Mouse (Mus musculus) CH12.LX (cell line): ENCODE measurements around the gene D230025D16Rik. TPM values are rescaled to one million over a fixed set of nuclear protein-coding genes. Genes with fewer than 3 reads are reported as not detected.

Source experiments
- DNase-seq: peaks from one replicate; pipeline ENCODE4 v3.0.0-alpha.2; 2013; ENCODE audit errors: extremely low read depth
- H3K27ac ChIP-seq: 2 replicates; pipeline ENCODE4 v1.5.1; 2012; ENCODE audit warnings: low read depth, mild to moderate bottlenecking, control low read depth, moderate library complexity; ENCODE audit not compliant: insufficient read depth
- H3K27me3 ChIP-seq: replicated peaks from 2 replicates; pipeline ENCODE3; 2012; ENCODE audit warnings: inconsistent platforms
- H3K36me3 ChIP-seq, 2 experiments: replicated peaks in 1 of 2; 2 replicates each; pipeline versions ENCODE3 to v1.6.1; 2012; ENCODE audit warnings: inconsistent platforms in 1 of 2, low read length in 1 of 2, mild to moderate bottlenecking in 1 of 2, mixed read lengths in 1 of 2, moderate library complexity in 1 of 2; ENCODE audit not compliant: control insufficient read depth in 1 of 2, insufficient read depth in 1 of 2
- H3K4me1 ChIP-seq, 2 experiments: 2 replicates each; pipeline ENCODE4 v1.6.1; 2012; ENCODE audit warnings: inconsistent platforms in 1 of 2, moderate library complexity in 1 of 2; ENCODE audit not compliant: insufficient read depth in 2 of 2, control insufficient read depth in 1 of 2
- H3K4me2 ChIP-seq: 2 replicates; pipeline ENCODE4 v1.6.1; 2012; ENCODE audit warnings: low read depth, mild to moderate bottlenecking, control low read depth; ENCODE audit not compliant: poor library complexity, insufficient read depth, severe bottlenecking
- H3K4me3 ChIP-seq, 3 experiments: fragments of 150-350 bp in 1 of 3; sonication (generic) in 1 of 3; replicated peaks in 1 of 3; 2 replicates each; pipeline versions ENCODE3 to v1.5.1; 2011 to 2012; ENCODE audit warnings: low read depth in 2 of 3, low read length in 2 of 3, mild to moderate bottlenecking in 2 of 3, moderate library complexity in 2 of 3, control low read depth in 1 of 3, improper control_type of control experiment in 1 of 3, inconsistent platforms in 1 of 3, mixed read lengths in 1 of 3; ENCODE audit not compliant: poor library complexity in 1 of 3
- H3K79me2 ChIP-seq: replicated peaks from 2 replicates; pipeline ENCODE4 v1.6.1; 2012; ENCODE audit warnings: mild to moderate bottlenecking, moderate library complexity; ENCODE audit not compliant: control insufficient read depth, poor library complexity, insufficient read depth, severe bottlenecking; ENCODE audit errors: extremely low read depth
- H3K9ac ChIP-seq: 2 replicates; pipeline ENCODE4 v1.6.1; 2012; ENCODE audit warnings: low read depth, mild to moderate bottlenecking, control low read depth, moderate library complexity; ENCODE audit not compliant: insufficient read depth
- H3K9me3 ChIP-seq: replicated peaks from 2 replicates; pipeline ENCODE3; 2012; ENCODE audit warnings: low read length, inconsistent platforms, mixed read lengths
- BHLHE40 ChIP-seq: IDR thresholded peaks from 2 replicates; pipeline ENCODE4 v1.6.1; 2011; ENCODE audit warnings: mild to moderate bottlenecking, low read depth, low read length, improper control_type of control experiment
- CHD1 ChIP-seq: IDR thresholded peaks from 2 replicates; pipeline ENCODE4 v1.6.1; 2012; ENCODE audit warnings: low read depth, low read length, improper control_type of control experiment, inconsistent platforms
- CHD2 ChIP-seq: IDR thresholded peaks from 2 replicates; pipeline ENCODE4 v1.6.1; 2011; ENCODE audit warnings: low read length, improper control_type of control experiment
- CTCF ChIP-seq, 2 experiments: IDR thresholded peaks in 1 of 2; conservative IDR thresholded peaks in 1 of 2; 2 replicates each; pipeline ENCODE4 v1.5.1; 2011 to 2012; ENCODE audit warnings: low read depth in 2 of 2, low read length in 2 of 2, improper control_type of control experiment in 1 of 2, inconsistent platforms in 1 of 2, mild to moderate bottlenecking in 1 of 2, moderate library complexity in 1 of 2
- E2F4 ChIP-seq: IDR thresholded peaks from 2 replicates; pipeline ENCODE4 v1.6.1; 2011; ENCODE audit warnings: low read depth, low read length, improper control_type of control experiment; ENCODE audit not compliant: insufficient replicate concordance
- ELF1 ChIP-seq: IDR thresholded peaks from 2 replicates; pipeline ENCODE4 v1.6.1; 2014; ENCODE audit warnings: low read depth, mild to moderate bottlenecking, inconsistent platforms, low read length, improper control_type of control experiment
- EP300 ChIP-seq: IDR thresholded peaks from 2 replicates; pipeline ENCODE4 v1.6.1; 2011; ENCODE audit warnings: low read length, improper control_type of control experiment
- ETS1 ChIP-seq: conservative IDR thresholded peaks from 2 replicates; pipeline ENCODE4 v1.6.1; 2012; ENCODE audit warnings: low read depth, mild to moderate bottlenecking, inconsistent platforms, low read length, improper control_type of control experiment, moderate library complexity
- GABPA ChIP-seq: IDR thresholded peaks from 2 replicates; pipeline ENCODE4 v1.6.1; 2012; ENCODE audit warnings: low read depth, low read length, improper control_type of control experiment, inconsistent platforms; ENCODE audit not compliant: insufficient replicate concordance
- HCFC1 ChIP-seq: IDR thresholded peaks from 2 replicates; pipeline ENCODE4 v1.6.1; 2012; ENCODE audit warnings: low read depth, mild to moderate bottlenecking, inconsistent platforms, low read length, improper control_type of control experiment
- IRF4 ChIP-seq: IDR thresholded peaks from 2 replicates; pipeline ENCODE4 v1.6.1; 2014; ENCODE audit warnings: low read depth, mild to moderate bottlenecking, inconsistent platforms, low read length, improper control_type of control experiment
- JUN ChIP-seq: IDR thresholded peaks from 2 replicates; pipeline ENCODE4 v1.6.1; 2011; ENCODE audit warnings: low read depth, mild to moderate bottlenecking, low read length, improper control_type of control experiment, moderate library complexity; ENCODE audit not compliant: insufficient read depth
- JUND ChIP-seq: conservative IDR thresholded peaks from 2 replicates; pipeline ENCODE4 v1.6.1; 2011; ENCODE audit warnings: low read depth, low read length, improper control_type of control experiment
- KAT2A ChIP-seq: IDR thresholded peaks from 2 replicates; pipeline ENCODE4 v1.6.1; 2012; ENCODE audit warnings: low read length, improper control_type of control experiment, inconsistent platforms; ENCODE audit not compliant: insufficient replicate concordance
- MAFK ChIP-seq: IDR thresholded peaks from 2 replicates; pipeline ENCODE4 v1.6.1; 2011; ENCODE audit warnings: low read length, improper control_type of control experiment; ENCODE audit not compliant: insufficient replicate concordance
- MAX ChIP-seq: IDR thresholded peaks from 2 replicates; pipeline ENCODE4 v1.6.1; 2011; ENCODE audit warnings: low read length, improper control_type of control experiment
- MAZ ChIP-seq: IDR thresholded peaks from 2 replicates; pipeline ENCODE4 v1.6.1; 2012; ENCODE audit warnings: low read depth, mild to moderate bottlenecking, inconsistent platforms, low read length, improper control_type of control experiment, moderate library complexity
- MEF2A ChIP-seq: IDR thresholded peaks from 2 replicates; pipeline ENCODE4 v1.6.1; 2014; ENCODE audit warnings: low read depth, mild to moderate bottlenecking, inconsistent platforms, low read length, improper control_type of control experiment, borderline replicate concordance
- MXI1 ChIP-seq: IDR thresholded peaks from 2 replicates; pipeline ENCODE4 v1.6.1; 2011; ENCODE audit warnings: mild to moderate bottlenecking, low read depth, low read length, improper control_type of control experiment
- MYC ChIP-seq: IDR thresholded peaks from 2 replicates; pipeline ENCODE4 v1.6.1; 2011; ENCODE audit warnings: low read depth, mild to moderate bottlenecking, improper control_type of control experiment, low read length
- NELFE ChIP-seq: IDR thresholded peaks from 2 replicates; pipeline ENCODE4 v1.6.1; 2011; ENCODE audit warnings: low read depth, low read length, improper control_type of control experiment
- NRF1 ChIP-seq: IDR thresholded peaks from 2 replicates; pipeline ENCODE4 v1.6.1; 2014; ENCODE audit warnings: low read depth, mild to moderate bottlenecking, inconsistent platforms, low read length, improper control_type of control experiment, moderate library complexity
- PAX5 ChIP-seq: IDR thresholded peaks from 2 replicates; pipeline ENCODE4 v1.6.1; 2012; ENCODE audit warnings: low read length, inconsistent platforms, mixed read lengths
- POLR2A ChIP-seq: IDR thresholded peaks from 2 replicates; pipeline ENCODE4 v1.6.1; 2011; ENCODE audit warnings: low read depth, mild to moderate bottlenecking, improper control_type of control experiment, low read length
- POLR2AphosphoS2 ChIP-seq: IDR thresholded peaks from 2 replicates; pipeline ENCODE4 v1.6.1; 2011; ENCODE audit warnings: low read depth, low read length, improper control_type of control experiment
- RAD21 ChIP-seq: IDR thresholded peaks from 2 replicates; pipeline ENCODE4 v1.6.1; 2011; ENCODE audit warnings: low read depth, mild to moderate bottlenecking, low read length, improper control_type of control experiment, moderate library complexity
- RCOR1 ChIP-seq: conservative IDR thresholded peaks from 2 replicates; pipeline ENCODE4 v1.6.1; 2012; ENCODE audit warnings: low read depth, mild to moderate bottlenecking, inconsistent platforms, low read length, improper control_type of control experiment
- SIN3A ChIP-seq: IDR thresholded peaks from 2 replicates; pipeline ENCODE4 v1.6.1; 2012; ENCODE audit warnings: low read length, improper control_type of control experiment, inconsistent platforms
- SMC3 ChIP-seq: IDR thresholded peaks from 2 replicates; pipeline ENCODE4 v1.6.1; 2011; ENCODE audit warnings: low read depth, low read length, improper control_type of control experiment
- TBP ChIP-seq: conservative IDR thresholded peaks from 2 replicates; pipeline ENCODE4 v1.6.1; 2011; ENCODE audit warnings: low read depth, low read length, improper control_type of control experiment
- TCF12 ChIP-seq: IDR thresholded peaks from 2 replicates; pipeline ENCODE4 v1.6.1; 2014; ENCODE audit warnings: low read depth, mild to moderate bottlenecking, inconsistent platforms, low read length, improper control_type of control experiment
- UBTF ChIP-seq: IDR thresholded peaks from 2 replicates; pipeline ENCODE4 v1.6.1; 2012; ENCODE audit warnings: low read depth, mild to moderate bottlenecking, inconsistent platforms, low read length, improper control_type of control experiment, moderate library complexity
- USF1 ChIP-seq: IDR thresholded peaks from 2 replicates; pipeline ENCODE4 v1.6.1; 2014; ENCODE audit warnings: low read depth, mild to moderate bottlenecking, inconsistent platforms, low read length, improper control_type of control experiment
- USF2 ChIP-seq: conservative IDR thresholded peaks from 2 replicates; pipeline ENCODE4 v1.6.1; 2011; ENCODE audit warnings: low read depth, low read length, improper control_type of control experiment
- ZC3H11A ChIP-seq: IDR thresholded peaks from 2 replicates; pipeline ENCODE4 v1.6.1; 2012; ENCODE audit warnings: low read depth, mild to moderate bottlenecking, inconsistent platforms, low read length, improper control_type of control experiment
- ZKSCAN1 ChIP-seq: IDR thresholded peaks from 2 replicates; pipeline ENCODE4 v1.6.1; 2012; ENCODE audit warnings: low read depth, inconsistent platforms, low read length, improper control_type of control experiment, borderline replicate concordance
- ZMIZ1 ChIP-seq: IDR thresholded peaks from 2 replicates; pipeline ENCODE4 v1.6.1; 2012; ENCODE audit warnings: low read depth, mild to moderate bottlenecking, inconsistent platforms, low read length, improper control_type of control experiment
- ZNF384 ChIP-seq: IDR thresholded peaks from 2 replicates; pipeline ENCODE4 v1.6.1; 2012; ENCODE audit warnings: low read depth, low read length, improper control_type of control experiment, inconsistent platforms
- dilution Hi-C: fragments of 300-500 bp; cut with MboI; formaldehyde crosslinking; loops from 2 replicates; pipeline ENCODE4 v1.14.3; 2020; ENCODE audit warnings: low sequenced_read_pairs; ENCODE audit not compliant: extremely low pct_unique_long_range_greater_than_20kb, extremely low pct_ligation_motif_present
- in situ Hi-C: fragments of 300-500 bp; cut with MboI; formaldehyde crosslinking; loops from 3 replicates; pipeline ENCODE4 v1.14.3; 2019; ENCODE audit warnings: low sequenced_read_pairs, low pct_ligation_motif_present, low pct_unique_long_range_greater_than_20kb, mixed read lengths
- polyA plus RNA-seq: library from polyadenylated mRNA; unstranded; fragments of >175 nt; gene quantifications from 2 replicates; pipeline ENCODE4 v1.2.1, GENCODE M21; 2012; ENCODE audit warnings: low read depth; ENCODE audit not compliant: insufficient read length
- total RNA-seq, 2 experiments: library from RNA; depleted of rRNA; stranded (reverse); fragments of 300-350 nt in 1 of 2; fragments of >200 nt in 1 of 2; gene quantifications; 2 replicates each; pipeline ENCODE4 v1.2.3; 2012 to 2014

D230025D16Rik gene
- total and polyA plus RNA-seq, 3 experiments: 10.7 to 21.5 (median 14.0) TPM

DNA sequence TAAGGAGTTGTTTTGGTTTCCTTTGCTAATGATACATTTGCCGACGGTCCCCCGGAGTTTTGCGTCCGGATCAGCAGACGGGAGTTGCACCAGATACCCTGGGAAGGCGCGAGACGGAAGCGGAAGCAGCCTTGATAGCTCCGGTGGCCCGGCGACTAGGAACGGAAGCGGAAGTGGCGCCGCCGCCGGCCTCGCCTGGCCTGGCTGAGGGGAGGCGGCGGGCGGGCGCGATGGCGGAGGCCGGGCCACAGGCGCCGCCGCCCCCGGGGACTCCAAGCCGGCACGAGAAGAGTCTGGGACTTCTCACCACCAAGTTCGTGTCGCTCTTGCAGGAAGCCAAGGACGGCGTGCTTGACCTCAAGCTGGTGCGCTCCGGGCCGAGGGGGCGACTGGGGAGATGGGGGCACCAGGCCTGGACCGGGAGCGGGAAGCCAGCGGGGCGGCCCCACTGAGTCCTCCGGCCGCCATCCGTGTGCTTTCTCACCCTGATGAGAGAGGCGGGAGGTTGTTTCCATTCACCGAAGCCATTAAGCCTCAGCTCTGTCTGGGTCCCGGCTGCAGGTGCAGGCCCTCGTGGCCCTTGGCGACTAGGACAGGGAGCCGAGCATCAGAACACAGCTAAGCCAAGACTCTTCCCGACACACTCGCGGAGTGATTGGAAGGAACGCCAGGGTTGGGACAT lies 72.7 kb downstream of the D230025D16Rik start, which contains the start of gene E2f4:
Gene E2f4 (plus strand): TSS at position 153 of the 682 bp plus-strand sequence.
- Histone ChIP-seq H3K27ac (peak within 1 kb of the TSS; percentile 50), H3K4me3 (peak within 1 kb of the TSS; percentile 82 to 96 (median 89)), H3K79me2 (peaks cover 26% of the 10 kb centered on the region), H3K36me3 (peaks cover 25 to 47% of the 10 kb centered on the region in 2 experiments), H3K4me1 (peaks cover 10 to 59% of the 10 kb centered on the region in 2 experiments), H3K27me3 (no peaks in the 10 kb centered on the region), H3K9ac (peak within 1 kb of the TSS; percentile 94), H3K4me2 (peak within 1 kb of the TSS; percentile 88), H3K9me3 (no peaks in the 10 kb centered on the region)
- no peak for TF ChIP-seq CTCF (conservative IDR thresholded peaks at IDR 0.05 in 1 of 2, IDR thresholded peaks at IDR 0.05 in 1 of 2; ENCODE audit: low read depth in 2 of 2, low read length in 2 of 2)
- TF ChIP-seq BHLHE40: no peak
- peak; percentile 87 for TF ChIP-seq HCFC1
- peak; percentile 52; the same call in 1 of the 2 replicates for TF ChIP-seq MYC
- TF ChIP-seq USF2: no peak
- no peak for TF ChIP-seq RAD21
- no peak for TF ChIP-seq JUND
- TF ChIP-seq USF1: no peak
- TF ChIP-seq POLR2AphosphoS2: peak; percentile 66; the same call in 1 of the 2 replicates
- TF ChIP-seq E2F4: no peak
- TF ChIP-seq ELF1: peak; percentile 99
- TF ChIP-seq UBTF: no peak; the same call in 1 of the 2 replicates
- 0 out of 2 replicates have a peak, but pooled peaks have one; percentile 27 for TF ChIP-seq TBP
- TF ChIP-seq IRF4: peak; percentile 57; the same call in 1 of the 2 replicates
- TF ChIP-seq MAFK: no peak
- peak; percentile 81 for TF ChIP-seq TCF12
- peak; percentile 43 for TF ChIP-seq NRF1
- no peak for TF ChIP-seq RCOR1
- peak; percentile 48 for TF ChIP-seq ETS1
- no peak for TF ChIP-seq GABPA
- TF ChIP-seq NELFE: peak; percentile 77
- no peak for TF ChIP-seq JUN
- TF ChIP-seq PAX5: no peak
- no peak; the same call in 1 of the 2 replicates for TF ChIP-seq CHD2
- peak; percentile 83 for TF ChIP-seq ZMIZ1
- TF ChIP-seq KAT2A: peak; percentile 73; the same call in 1 of the 2 replicates
- peak; percentile 67 for TF ChIP-seq MEF2A
- TF ChIP-seq SIN3A: peak; percentile 93
- peak; percentile 70 for TF ChIP-seq MXI1
- no peak for TF ChIP-seq CHD1
- no peak for TF ChIP-seq MAX
- no peak for TF ChIP-seq ZKSCAN1
- no peak for TF ChIP-seq ZC3H11A
- no peak for TF ChIP-seq MAZ
- no peak for TF ChIP-seq EP300
- no peak for TF ChIP-seq SMC3
- no peak for TF ChIP-seq ZNF384
- TF ChIP-seq POLR2A: peak; percentile 85
- in situ Hi-C loops (no loop called here), dilution Hi-C loops (no loop called here)
- DNase-seq: peak; percentile 93
